Mouse (Mus musculus): Measurements from ENCODE around the gene Cobl. TPM values are rescaled to one million over a fixed set of nuclear protein-coding genes. Genes with fewer than 3 reads are reported as not detected.

Gene Cobl
- polyA plus RNA-seq, 2 experiments from 2014 or later, result not detected

DNA sequence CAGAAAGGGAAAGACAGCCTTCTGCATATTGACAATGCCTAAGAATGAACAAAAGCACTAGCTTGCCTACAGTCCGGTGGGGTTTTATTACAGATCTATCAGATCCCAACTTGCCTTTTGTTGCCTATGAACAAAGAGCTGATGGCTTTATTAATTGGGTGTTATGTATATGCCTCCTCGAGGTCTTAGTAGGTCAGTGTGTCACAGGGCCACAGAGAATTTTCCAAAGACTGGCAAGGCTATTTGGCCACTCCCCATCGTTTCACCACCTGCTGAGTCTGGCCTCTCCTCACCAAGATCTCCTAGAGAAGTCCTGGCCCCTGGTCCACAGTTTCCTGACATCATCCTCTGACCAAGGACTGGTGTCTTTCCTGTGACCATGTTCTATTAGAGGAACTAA lies 83.7 kb downstream of the Cobl start:
- ATAC-seq, result no peak

GRCm38 (mm10) chr11:12376628-12377027 lies 88.1 kb downstream of the Cobl start:
- ATAC-seq, result no peak

GRCm38 (mm10) chr11:12373106-12374098 lies 91.4 kb downstream of the Cobl start:
- ATAC-seq, result no peak

DNA sequence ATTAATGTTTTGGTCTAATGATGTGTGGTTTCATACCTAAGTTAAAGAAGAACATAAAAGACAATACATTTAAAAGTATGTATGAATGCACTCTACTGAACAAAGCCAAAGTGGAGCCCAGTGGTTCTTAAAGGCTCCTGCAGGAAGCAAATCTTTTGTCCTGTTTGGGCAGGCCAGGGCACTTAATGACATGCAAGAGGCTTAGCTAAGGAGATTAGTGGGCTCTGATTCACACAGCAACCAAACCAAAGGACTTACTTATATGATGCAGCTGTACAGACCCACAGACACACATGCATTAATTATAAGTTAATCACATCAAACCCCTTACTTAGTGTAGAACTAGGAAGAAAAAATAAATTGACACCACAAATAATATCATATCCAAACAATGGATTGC lies 93.8 kb downstream of the Cobl start:
- no peak for ATAC-seq

- ATAC-seq, result no peak
These were observed 97.2 kb downstream of the Cobl start for GRCm38 (mm10) chr11:12367426-12368178.

GRCm38 (mm10) chr11:12359336-12360000 lies 105.3 kb downstream of the Cobl start:
- no peak for ATAC-seq

- no peak for ATAC-seq
These were observed 106.2 kb downstream of the Cobl start for GRCm38 (mm10) chr11:12358602-12359001.

GRCm38 (mm10) chr11:12355681-12356080 lies 109.1 kb downstream of the Cobl start:
- ATAC-seq, result no peak

GRCm38 (mm10) chr11:12350986-12351546 lies 113.7 kb downstream of the Cobl start:
- no peak for ATAC-seq

- ATAC-seq, result no peak
These were observed 114.7 kb downstream of the Cobl start for GRCm38 (mm10) chr11:12350086-12350485.

GRCm38 (mm10) chr11:12346486-12346885 lies 118.3 kb downstream of the Cobl start:
- no peak for ATAC-seq

GRCm38 (mm10) chr11:12343686-12344085 lies 121.1 kb downstream of the Cobl start:
- no peak for ATAC-seq

GRCm38 (mm10) chr11:12340697-12341096 lies 124.1 kb downstream of the Cobl start:
- no peak for ATAC-seq

DNA sequence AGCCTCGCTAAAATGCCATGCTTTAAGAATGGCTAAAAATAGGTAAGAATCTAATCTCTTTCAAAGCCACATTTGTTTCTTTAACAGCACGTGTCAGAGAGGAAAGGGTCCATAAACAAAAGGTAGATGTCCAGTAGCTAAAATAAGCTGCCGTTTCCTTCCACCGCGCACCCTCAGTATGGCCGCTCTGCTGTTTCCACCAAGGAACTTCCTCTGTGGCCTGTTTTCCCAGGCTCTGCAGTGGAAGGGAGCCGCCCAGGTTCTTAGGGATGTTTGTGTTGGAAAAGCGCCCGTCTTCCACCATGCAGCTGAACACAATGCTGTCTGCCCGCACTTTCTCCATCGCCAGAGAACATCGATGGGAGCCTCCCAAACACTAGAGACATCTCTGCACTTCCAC lies 128.6 kb downstream of the Cobl start:
- ATAC-seq, result no peak

DNA sequence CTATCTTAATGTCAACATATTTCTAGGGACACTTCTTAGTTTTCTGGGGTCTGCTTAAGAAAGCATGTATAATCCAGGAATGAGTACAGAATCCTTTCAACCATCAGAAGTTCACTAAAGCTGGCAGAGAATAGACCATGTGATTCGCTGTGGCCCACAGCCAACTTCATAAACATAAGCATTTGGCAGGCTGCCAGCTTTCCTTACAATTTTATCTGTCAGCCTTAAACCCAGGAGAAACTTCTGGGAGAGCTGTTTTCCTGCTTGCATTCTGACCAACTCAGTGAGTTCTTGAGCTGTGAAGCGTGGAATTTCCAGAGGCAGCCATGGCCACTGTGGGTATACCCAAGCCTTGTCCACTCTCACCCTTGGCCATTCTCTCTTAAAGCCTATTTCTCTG lies 132.8 kb downstream of the Cobl start:
- no peak for ATAC-seq

- ATAC-seq, result no peak
These were observed 143.3 kb downstream of the Cobl start for GRCm38 (mm10) chr11:12321445-12321844.

GRCm38 (mm10) chr11:12319318-12319717 lies 145.4 kb downstream of the Cobl start:
- no peak for ATAC-seq

GRCm38 (mm10) chr11:12315670-12316069 lies 149.1 kb downstream of the Cobl start:
- no peak for ATAC-seq

GRCm38 (mm10) chr11:12314278-12315043 lies 150.3 kb downstream of the Cobl start:
- ATAC-seq, result no peak

DNA sequence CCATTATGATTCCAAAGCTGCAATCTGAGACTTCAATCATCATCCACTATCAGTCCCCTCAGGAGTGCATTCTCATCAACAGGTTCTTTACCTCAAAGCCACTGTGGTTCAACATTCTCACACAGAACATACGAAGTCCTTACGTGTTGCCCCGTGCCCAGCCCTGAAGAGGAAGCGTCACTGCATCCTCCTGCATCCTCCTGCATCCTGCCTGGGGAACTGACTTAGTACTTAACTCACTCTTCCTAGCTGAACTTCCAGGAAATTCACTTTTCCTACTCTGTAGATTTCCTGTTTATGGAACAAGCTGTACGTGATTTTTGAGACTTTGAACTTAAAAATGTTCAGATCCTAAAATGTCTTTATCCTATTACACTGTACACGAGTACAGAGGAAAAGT lies 153.3 kb downstream of the Cobl start:
- ATAC-seq, result no peak

DNA sequence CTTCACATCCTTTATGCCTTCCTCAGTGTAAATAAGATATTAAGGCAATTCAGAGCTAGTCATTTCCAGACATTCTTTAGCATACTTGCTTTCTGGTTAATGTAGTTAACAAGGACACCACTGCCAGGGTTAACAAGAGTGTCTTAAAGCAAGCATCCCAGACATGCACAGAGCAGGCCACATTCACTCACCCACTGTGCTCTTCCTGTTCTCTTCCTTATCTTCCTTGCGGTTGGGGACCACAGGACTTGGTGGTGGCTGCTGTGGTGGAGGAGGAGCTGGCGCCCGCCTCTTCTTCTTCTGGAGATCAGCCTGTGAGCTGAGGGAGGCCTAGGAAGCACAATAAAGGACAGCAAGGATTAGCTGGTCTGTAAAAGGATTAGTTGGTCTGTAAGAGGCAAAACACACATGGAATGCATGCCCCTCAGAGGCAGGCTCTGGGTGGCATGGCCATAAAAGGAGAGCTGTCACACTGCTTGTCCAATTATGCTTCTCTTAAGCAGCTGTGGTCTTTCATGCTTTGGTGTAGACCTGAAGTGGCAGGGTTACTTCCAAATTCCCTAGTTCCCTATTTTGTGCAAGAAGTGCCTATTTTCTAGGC lies 155.2 kb downstream of the Cobl start:
- ATAC-seq, result no peak

DNA sequence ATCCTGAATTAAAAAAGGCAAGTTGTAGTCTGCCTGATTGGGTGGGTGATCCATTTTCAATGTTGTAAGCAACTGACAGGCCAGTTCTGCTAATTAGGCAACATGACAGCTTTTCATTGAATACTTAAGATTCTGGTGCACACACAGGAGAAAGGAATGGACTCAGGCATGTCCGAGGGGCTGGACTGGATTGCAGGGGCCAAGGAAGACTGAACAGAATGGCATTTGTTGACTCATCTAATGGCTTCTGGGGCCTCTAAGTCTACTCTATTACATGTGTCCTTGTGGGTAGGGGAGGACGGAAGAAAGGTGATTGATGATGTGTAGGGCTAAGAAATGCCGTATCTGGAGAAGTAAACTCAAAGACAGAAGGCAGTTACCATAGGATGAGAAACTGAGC lies 159.9 kb downstream of the Cobl start:
- no peak for ATAC-seq
